ENCODE assay signal across 7 mouse cellular contexts in genomic region chr5:31036556-31036955, GRCm38 (mm10). TPM values are rescaled to one million over a fixed set of nuclear protein-coding genes. Genes with fewer than 3 reads are reported as not detected.
A peak's percentile ranks its signal among the peaks of the same experiment; 100 is the strongest.
DNase-seq lines count a peak whose midpoint lies in the region; ATAC-seq and TF ChIP-seq lines count a peak whose summit lies in the region.
"Not testable (repeated sequence)": the region's sequence is repeated elsewhere in the genome, so short reads cannot be mapped to it uniquely, and the experiment has no call there.

No protein-coding gene starts in this region.

- peak; percentile 71 for ATAC-seq in intestine, postnatal 0 days
- ATAC-seq in liver, embryonic 13.5 days (ENCODE audit: low read depth): peak; percentile 53
- ATAC-seq in liver, embryonic 15.5 days (ENCODE audit: insufficient read depth): peak; percentile 57; the same call in 1 of the 2 replicates
- peak; percentile 98 for ATAC-seq in liver, postnatal 0 days

- H3K9ac ChIP-seq in ES-Bruce4 (ENCODE audit: low read depth, poor library complexity, severe bottlenecking); intestine, postnatal 0 days (ENCODE audit: low read depth, low read length); liver, embryonic 13.5 days; liver, embryonic 15.5 days; liver, postnatal 0 days (replicated peaks): not testable (repeated sequence)

- peak; percentile 46 for DNase-seq in adrenal gland, adult 2 months
- DNase-seq in adrenal gland, postnatal 36 days: peak; percentile 18 to 32
- DNase-seq in liver, embryonic 13.5 days: not testable (repeated sequence)
- peak; percentile 33 for DNase-seq in liver, postnatal 0 days

- not testable (repeated sequence) for TF ChIP-seq CTCF in ES-Bruce4 (IDR thresholded peaks at IDR 0.05; ENCODE audit: low read depth, low read length); intestine, postnatal 0 days (IDR thresholded peaks at IDR 0.05; ENCODE audit: low read depth); liver, postnatal 0 days (IDR thresholded peaks at IDR 0.05; ENCODE audit: low read depth)

- not testable (repeated sequence) for H3K4me3 ChIP-seq in ES-Bruce4 (ENCODE audit: low read depth, low read length); intestine, postnatal 0 days (ENCODE audit: low read depth, low read length); liver, embryonic 13.5 days (replicated peaks); liver, embryonic 15.5 days (replicated peaks); liver, postnatal 0 days (ENCODE audit: low read depth, low read length)

- H3K4me2 ChIP-seq in intestine, postnatal 0 days (replicated peaks; ENCODE audit: low read depth); liver, embryonic 13.5 days; liver, embryonic 15.5 days; liver, postnatal 0 days (ENCODE audit: low read depth, low read length): not testable (repeated sequence)

- not testable (repeated sequence) for H3K27ac ChIP-seq in ES-Bruce4 (ENCODE audit: insufficient read depth, low read length); liver, embryonic 13.5 days; liver, embryonic 15.5 days (replicated peaks)
- 0 out of 2 replicates have a peak overlapping the region, but pooled peaks have one; percentile 41 for H3K27ac ChIP-seq in intestine, postnatal 0 days (ENCODE audit: low read depth, low read length)
- H3K27ac ChIP-seq in liver, postnatal 0 days (ENCODE audit: low read depth): peak overlapping the region; percentile 56; the same call in 1 of the 2 replicates

- not testable (repeated sequence) for H3K4me1 ChIP-seq in ES-Bruce4 (ENCODE audit: control insufficient read depth, insufficient read depth, low read length); intestine, postnatal 0 days (replicated peaks; ENCODE audit: control insufficient read depth, insufficient read depth, low read length); liver, embryonic 13.5 days (replicated peaks); liver, embryonic 15.5 days (replicated peaks); liver, postnatal 0 days (ENCODE audit: insufficient read depth)

- TF ChIP-seq POLR2A in ES-Bruce4 (IDR thresholded peaks at IDR 0.05; ENCODE audit: insufficient read depth, low read length): not testable (repeated sequence)

- H3K9me3 ChIP-seq in ES-Bruce4 (replicated peaks; ENCODE audit: control insufficient read depth, insufficient read depth, low read length, poor library complexity, severe bottlenecking); intestine, postnatal 0 days (ENCODE audit: control insufficient read depth); liver, embryonic 13.5 days (replicated peaks); liver, embryonic 15.5 days (replicated peaks); liver, postnatal 0 days (ENCODE audit: low read length): not testable (repeated sequence)

- TF ChIP-seq EP300 in ES-Bruce4 (IDR thresholded peaks at IDR 0.05; ENCODE audit: insufficient read depth, low read depth, low read length): 0 out of 2 replicates have a peak, but pooled peaks have one; percentile 5
- not testable (repeated sequence) for TF ChIP-seq EP300 in liver, postnatal 0 days (IDR thresholded peaks at IDR 0.05; ENCODE audit: low read depth)

- 69% methylated on average over 11 of the region's 11 CpGs for WGBS in intestine, postnatal 0 days
- WGBS in liver, embryonic 13.5 days (ENCODE audit: insufficient replicate concordance): 75% methylated on average over 11 of the region's 11 CpGs
- WGBS in liver, embryonic 15.5 days (ENCODE audit: insufficient replicate concordance): 75% methylated on average over 11 of the region's 11 CpGs
- 66% methylated on average over 11 of the region's 11 CpGs for WGBS in liver, postnatal 0 days (ENCODE audit: insufficient replicate concordance)

- not testable (repeated sequence) for H3K27me3 ChIP-seq in ES-Bruce4 (ENCODE audit: control insufficient read depth, insufficient read depth, low read length, poor library complexity, severe bottlenecking); intestine, postnatal 0 days (replicated peaks; ENCODE audit: control insufficient read depth, insufficient read depth, low read length); liver, embryonic 13.5 days; liver, embryonic 15.5 days; liver, postnatal 0 days (ENCODE audit: insufficient read depth, low read length)

- H3K36me3 ChIP-seq in ES-Bruce4 (ENCODE audit: control insufficient read depth, insufficient read depth, low read length, poor library complexity, severe bottlenecking); liver, postnatal 0 days (replicated peaks; ENCODE audit: insufficient read depth, low read length): not testable (repeated sequence)
- peaks cover 29% of the 10 kb centered on the region for H3K36me3 ChIP-seq in intestine, postnatal 0 days (ENCODE audit: control insufficient read depth, insufficient read depth)
- peaks cover 35% of the 10 kb centered on the region; the same call in 1 of the 2 replicates for H3K36me3 ChIP-seq in liver, embryonic 13.5 days
- H3K36me3 ChIP-seq in liver, embryonic 15.5 days (replicated peaks): peaks cover 11% of the 10 kb centered on the region; the same call in 1 of the 2 replicates

RNA-seq across cellular contexts. Expression of gene Atraid, which starts 11.6 kb away (rescaled TPM):
- polyA plus RNA-seq in ES-Bruce4 (2011; ENCODE audit: insufficient read depth, insufficient read length, low read depth, missing spikeins): 28.6 and 31.8 TPM in 2 replicates
- 100 to 1,000 TPM; 117 to 125 TPM for total RNA-seq in adrenal gland, adult 2 months (2021)
- 101 and 114 TPM in 2 replicates for polyA plus RNA-seq in adrenal gland, adult 2 months (2012; rRNA removed)
- 100 to 1,000 TPM; 106 to 128 TPM for total RNA-seq in adrenal gland, postnatal 36 days (2021)
- polyA plus RNA-seq in intestine, postnatal 0 days (2015; fragmentation: Nextera tagmentation; extraction: Ambion mirVana): 227 and 250 TPM in 2 replicates
- 46.7 and 50.3 TPM in 2 replicates for polyA plus RNA-seq in liver, embryonic 13.5 days (2015; fragmentation: Nextera tagmentation; extraction: Ambion mirVana)
- 55.8 and 58.8 TPM in 2 replicates for polyA plus RNA-seq in liver, embryonic 15.5 days (2015; fragmentation: Nextera tagmentation; extraction: Ambion mirVana)
- polyA plus RNA-seq in liver, postnatal 0 days (2015; fragmentation: Nextera tagmentation; extraction: Ambion mirVana): 162 and 169 TPM in 2 replicates

RNA-seq across cellular contexts. Expression of gene Slc5a6, which starts 12.2 kb away (rescaled TPM):
- polyA plus RNA-seq in ES-Bruce4 (2011; ENCODE audit: insufficient read depth, insufficient read length, low read depth, missing spikeins): 9.8 and 12.8 TPM in 2 replicates
- 10 to 100 TPM; 27.7 to 39.6 TPM for total RNA-seq in adrenal gland, adult 2 months (2021)
- polyA plus RNA-seq in adrenal gland, adult 2 months (2012; rRNA removed): 88.3 and 93.5 TPM in 2 replicates
- 10 to 100 TPM; 26.6 to 30.3 TPM for total RNA-seq in adrenal gland, postnatal 36 days (2021)
- 18.0 and 20.0 TPM in 2 replicates for polyA plus RNA-seq in intestine, postnatal 0 days (2015; fragmentation: Nextera tagmentation; extraction: Ambion mirVana)
- 4.0 and 4.7 TPM in 2 replicates for polyA plus RNA-seq in liver, embryonic 13.5 days (2015; fragmentation: Nextera tagmentation; extraction: Ambion mirVana)
- polyA plus RNA-seq in liver, embryonic 15.5 days (2015; fragmentation: Nextera tagmentation; extraction: Ambion mirVana): 3.1 and 3.7 TPM in 2 replicates
- polyA plus RNA-seq in liver, postnatal 0 days (2015; fragmentation: Nextera tagmentation; extraction: Ambion mirVana): 3.1 and 3.7 TPM in 2 replicates

RNA-seq across cellular contexts. Expression of gene Cad, which starts 18.0 kb away (rescaled TPM):
- 147 and 148 TPM in 2 replicates for polyA plus RNA-seq in ES-Bruce4 (2011; ENCODE audit: insufficient read depth, insufficient read length, low read depth, missing spikeins)
- 10 to 100 TPM; 17.5 to 33.1 TPM for total RNA-seq in adrenal gland, adult 2 months (2021)
- polyA plus RNA-seq in adrenal gland, adult 2 months (2012; rRNA removed): 43.2 and 48.0 TPM in 2 replicates
- total RNA-seq in adrenal gland, postnatal 36 days (2021): 10 to 100 TPM; 22.9 to 29.7 TPM
- 3.2 and 3.7 TPM in 2 replicates for polyA plus RNA-seq in intestine, postnatal 0 days (2015; fragmentation: Nextera tagmentation; extraction: Ambion mirVana)
- 20.1 and 25.5 TPM in 2 replicates for polyA plus RNA-seq in liver, embryonic 13.5 days (2015; fragmentation: Nextera tagmentation; extraction: Ambion mirVana)
- polyA plus RNA-seq in liver, embryonic 15.5 days (2015; fragmentation: Nextera tagmentation; extraction: Ambion mirVana): 14.1 and 14.6 TPM in 2 replicates
- polyA plus RNA-seq in liver, postnatal 0 days (2015; fragmentation: Nextera tagmentation; extraction: Ambion mirVana): 3.1 and 4.2 TPM in 2 replicates
